Mouse (Mus musculus) liver, adult (tissue): Measurements from ENCODE around the gene Gm21870.
"Not testable (repeated sequence)": the region's sequence is repeated elsewhere in the genome, so short reads cannot be mapped to it uniquely, and the experiment has no call there.

Experiments
- GATA4 ChIP-seq: IDR thresholded peaks from 2 replicates; pipeline ENCODE4 v1.6.1; 2014; ENCODE audit warnings: mild to moderate bottlenecking, low read length; ENCODE audit not compliant: insufficient replicate concordance

The Gm21870 gene

DNA sequence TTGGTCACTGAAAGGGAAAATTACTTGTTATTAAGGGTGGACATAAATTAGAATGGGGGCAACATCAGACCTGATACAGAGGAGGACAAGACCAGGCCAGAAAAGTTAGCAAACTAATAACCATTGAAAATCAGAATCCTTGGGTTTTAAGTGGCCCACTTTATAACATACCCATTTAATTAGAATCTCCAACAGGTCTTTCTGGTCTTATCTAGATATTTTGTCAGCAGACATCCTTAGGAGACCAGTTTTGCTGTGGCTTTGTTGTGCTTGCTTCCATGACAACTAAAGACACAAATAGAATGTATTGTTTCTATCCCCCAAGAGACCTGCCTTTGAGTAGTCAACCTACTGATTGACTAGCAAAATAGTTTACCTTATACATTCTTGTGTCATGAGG lies at the start of gene Gm21870:
TSS of gene Gm21870 (minus strand) at position 101 of the 400 bp plus-strand sequence.
- not testable (repeated sequence) for TF ChIP-seq GATA4

- not testable (repeated sequence) for TF ChIP-seq GATA4
These were observed 30.2 kb downstream of the Gm21870 start, which contains the start of gene Btbd35f6 for GRCm38 (mm10) chrX:33956440-33956839. Gene Btbd35f6 (minus strand): TSS chrX:33956540.
